Mouse (Mus musculus) urinary bladder, adult 2 months (tissue): ENCODE data around the gene Gm16427. TPM values are rescaled to one million over a fixed set of nuclear protein-coding genes. Genes with fewer than 3 reads are reported as not detected.
"Not testable (repeated sequence)": the region's sequence is repeated elsewhere in the genome, so short reads cannot be mapped to it uniquely, and the experiment has no call there.

Experiments used
- DNase-seq: peaks from one replicate; pipeline ENCODE4 v3.0.0; 2022; ENCODE audit warnings: low spot score
- polyA plus RNA-seq: library from polyadenylated mRNA; depleted of rRNA; stranded (reverse); fragments of >200 nt; gene quantifications from 2 replicates; pipeline ENCODE4 v1.2.3, GENCODE M21; 2012; rRNA removed

Gene Gm16427
- not detected in 2 replicates for polyA plus RNA-seq

- DNase-seq = not testable (repeated sequence)
Measured at GRCm38 (mm10) chr5:93540100-93540499, at the start of gene Gm16427. Gene Gm16427 (minus strand): TSS chr5:93540200.

Other genes with a start within 250 kb of the Gm16427 start
- gene C87414, start 131.4 kb upstream of the Gm16427 start, polyA plus RNA-seq = not detected in 2 replicates